Mouse (Mus musculus) lung, adult 10 weeks (tissue): ENCODE results near the gene Pex5. TPM values are rescaled to one million over a fixed set of nuclear protein-coding genes. Genes with fewer than 3 reads are reported as not detected.

Experiments used
- polyA plus RNA-seq: library from polyadenylated mRNA; stranded (reverse); fragments of 350-450 nt; fragmentation: Illumina TruSeq; extraction: RNeasy Lipid Tissue Mini Kit (QIAGEN cat#74804); gene quantifications from one replicate; pipeline ENCODE4 v1.2.3, GENCODE M21; 2014; ENCODE audit warnings: low read depth, low replicate concordance; ENCODE audit not compliant: insufficient read depth

The Pex5 gene
- 16.2 TPM for polyA plus RNA-seq

DNA sequence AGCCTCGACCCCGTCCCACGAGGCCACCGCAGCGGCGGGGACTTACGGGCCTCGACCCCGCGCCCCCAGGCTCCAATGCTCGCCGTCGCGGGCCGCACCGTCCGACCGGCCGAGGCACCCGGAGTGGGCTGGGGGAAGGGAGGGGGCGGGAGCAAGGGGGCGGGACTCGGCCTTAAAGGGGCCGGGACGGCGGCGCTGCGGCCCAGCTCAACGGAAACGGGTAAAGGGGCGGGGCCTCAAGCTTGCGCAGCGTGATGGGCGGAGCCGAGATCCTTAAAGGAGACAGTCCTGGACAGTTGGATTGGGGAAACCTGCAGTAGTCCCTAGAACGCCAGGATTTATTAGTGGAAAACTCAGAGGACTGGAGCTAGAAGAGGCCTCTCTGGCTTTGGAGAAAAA is at the start of gene Pex5:
Gene Pex5 (minus strand): TSS at position 141 of the 399 bp plus-strand sequence.

Other genes starting within 250 kb of the Pex5 start
- gene Vmn2r27, start 183.2 kb downstream of the Pex5 start, polyA plus RNA-seq = not detected
- 2.9 TPM for gene Cd163, start 110.4 kb downstream of the Pex5 start, polyA plus RNA-seq
- 2.1 TPM for gene Clstn3, start 49.7 kb upstream of the Pex5 start, polyA plus RNA-seq
- gene C1rl, start 78.0 kb upstream of the Pex5 start, polyA plus RNA-seq = 3.7 TPM
- gene C1ra, start 97.3 kb upstream of the Pex5 start, polyA plus RNA-seq = 40.1 TPM
- gene C1s1, start 127.3 kb upstream of the Pex5 start, polyA plus RNA-seq = 74.9 TPM
- gene C1rb, start 155.2 kb upstream of the Pex5 start, polyA plus RNA-seq = not detected
- gene C1s2, start 221.0 kb upstream of the Pex5 start, polyA plus RNA-seq = not detected
- gene Lpcat3, start 248.0 kb upstream of the Pex5 start, polyA plus RNA-seq = 29.1 TPM